Mouse (Mus musculus) liver, embryonic 14.5 days (tissue): ENCODE measurements around the gene Trit1. TPM values are rescaled to one million over a fixed set of nuclear protein-coding genes. Genes with fewer than 3 reads are reported as not detected.

Source experiments
- ATAC-seq: fragments of 200-750 bp; cut with Nextera tagmentation; 2 replicates; pipeline ENCODE4 v1.8.0; 2017; ENCODE audit warnings: moderate number of reproducible peaks, mild to moderate bottlenecking, moderate library complexity; ENCODE audit not compliant: insufficient read depth
- DNase-seq, 3 experiments: peaks; one replicate each; pipeline ENCODE4 v3.0.0-alpha.2; 2012 to 2013; ENCODE audit warnings: low read depth in 3 of 3, low spot score in 3 of 3
- H3K27ac ChIP-seq: fragments of 300-500 bp; sonication (generic); 2 replicates; pipeline ENCODE4 v1.5.1; 2014; ENCODE audit warnings: moderate library complexity, mild to moderate bottlenecking, control low read depth, inconsistent platforms
- H3K27me3 ChIP-seq: fragments of 300-500 bp; sonication (generic); 2 replicates; pipeline ENCODE4 v1.6.1; 2014; ENCODE audit warnings: mild to moderate bottlenecking, low read length, moderate library complexity; ENCODE audit not compliant: control insufficient read depth, insufficient read depth
- H3K36me3 ChIP-seq: fragments of 300-500 bp; sonication (generic); replicated peaks from 2 replicates; pipeline ENCODE4 v1.6.1; 2014; ENCODE audit warnings: low read depth; ENCODE audit not compliant: control insufficient read depth, insufficient read depth
- H3K4me1 ChIP-seq, 2 experiments: fragments of 200-500 bp in 1 of 2; fragments of 300-500 bp in 1 of 2; sonication (generic) in 1 of 2; replicated peaks; 2 replicates each; pipeline ENCODE4 v1.6.1; 2012 to 2014; ENCODE audit warnings: antibody characterized with exemption in 1 of 2, inconsistent platforms in 1 of 2, low read length in 1 of 2; ENCODE audit not compliant: control insufficient read depth in 2 of 2, insufficient read depth in 2 of 2
- H3K4me2 ChIP-seq: fragments of 300-500 bp; sonication (generic); 2 replicates; pipeline ENCODE4 v1.6.1; 2014; ENCODE audit warnings: low read depth, mild to moderate bottlenecking, control low read depth, moderate library complexity
- H3K4me3 ChIP-seq, 2 experiments: fragments of 200-500 bp in 1 of 2; fragments of 300-500 bp in 1 of 2; sonication (generic) in 1 of 2; 2 replicates each; pipeline ENCODE4 v1.5.1; 2012 to 2014; ENCODE audit warnings: low read depth in 2 of 2, low read length in 2 of 2, mild to moderate bottlenecking in 2 of 2, control low read depth in 1 of 2, inconsistent platforms in 1 of 2, moderate library complexity in 1 of 2; ENCODE audit not compliant: insufficient read depth in 1 of 2
- H3K9ac ChIP-seq: fragments of 300-500 bp; sonication (generic); replicated peaks from 2 replicates; pipeline ENCODE4 v1.6.1; 2014; ENCODE audit warnings: mild to moderate bottlenecking, control low read depth, moderate library complexity
- H3K9me3 ChIP-seq: fragments of 300-500 bp; sonication (generic); 2 replicates; pipeline ENCODE4 v1.6.1; 2016; ENCODE audit warnings: low read length, mixed read lengths; ENCODE audit not compliant: control insufficient read depth
- CTCF ChIP-seq: IDR thresholded peaks from 2 replicates; pipeline ENCODE4 v1.5.1; 2016; ENCODE audit warnings: antibody characterized with exemption, low read depth, control low read depth
- EP300 ChIP-seq: IDR thresholded peaks from 2 replicates; pipeline ENCODE4 v1.6.1; 2016; ENCODE audit warnings: antibody characterized with exemption, low read depth
- WGBS: fragments of 180-500 bp; shearing (Covaris S2); extraction: QIAGEN DNeasy Blood & Tissue Kit; methylation state at CpG from one replicate; pipeline ENCODE4 v1.1.7; 2014; ENCODE audit not compliant: insufficient replicate concordance; 5-methylcytosine and 5-hydroxymethylcytosine counted together
- polyA plus RNA-seq, 2 experiments: library from polyadenylated mRNA; depleted of rRNA in 1 of 2; stranded (reverse) in 1 of 2; unstranded in 1 of 2; fragments of >200 nt; fragmentation: Nextera tagmentation in 1 of 2; extraction: Ambion mirVana in 1 of 2; gene quantifications; 2 replicates each; pipeline versions ENCODE4 v1.2.1 to v1.2.3; 2012 to 2014

The Trit1 gene
- polyA plus RNA-seq, 2 experiments = 3.7 to 5.2 TPM

DNA sequence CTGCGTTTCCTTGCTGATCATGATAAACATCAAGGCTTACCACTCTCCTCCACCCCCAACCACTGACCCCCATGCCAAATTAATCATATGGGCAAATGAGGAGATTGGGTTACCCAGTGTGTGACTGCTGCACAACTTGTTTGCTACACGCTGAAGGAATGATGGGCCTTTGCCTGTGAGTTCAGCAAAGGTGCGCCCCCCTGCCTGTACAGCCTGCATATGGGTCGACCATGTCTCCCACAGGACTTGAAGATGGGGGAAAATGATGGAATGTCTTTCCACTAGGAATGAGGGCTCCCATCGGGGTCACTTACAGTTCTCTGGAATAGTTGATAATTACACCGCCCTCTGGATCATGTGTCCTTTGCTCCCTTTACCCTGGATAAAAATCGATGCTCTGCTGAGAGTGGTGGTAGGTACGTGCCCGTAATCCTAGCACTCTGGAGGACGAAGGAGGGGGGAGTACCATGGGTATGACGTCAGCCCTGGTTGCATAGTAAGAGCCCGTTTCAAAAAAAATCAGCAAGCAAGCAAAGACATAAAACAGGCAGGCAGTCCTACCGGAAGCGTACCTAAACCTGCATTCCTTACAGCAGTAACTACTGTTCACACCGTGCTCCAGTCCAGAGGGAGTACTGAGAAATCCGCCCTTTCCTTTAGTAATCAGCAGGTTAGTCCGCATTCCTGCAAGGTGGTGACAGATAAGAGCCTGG, 76.8 kb downstream of the Trit1 start:
- Histone ChIP-seq H3K36me3 (no peaks in the 10 kb centered on the region), H3K4me1 (peaks cover 0 to 3% of the 10 kb centered on the region in 2 experiments; a peak in 1 of 4 replicates), H3K9me3 (no peaks in the 10 kb centered on the region), H3K4me3 (no peak overlapping the region), H3K4me2 (no peak overlapping the region), H3K27me3 (no peaks in the 10 kb centered on the region), H3K27ac (no peak overlapping the region), H3K9ac (no peak overlapping the region)
- 40% methylated on average over 17 of the region's 17 CpGs for WGBS
- no peak for DNase-seq
- ATAC-seq = peak; percentile 66
- TF ChIP-seq CTCF (no peak), EP300 (no peak)

- no peaks in the 10 kb centered on the region for H3K9me3 ChIP-seq
- 48% methylated on average over 8 of the region's 9 CpGs for WGBS
- ATAC-seq = no peak
- TF ChIP-seq CTCF (no peak), EP300 (no peak)
- no peaks in the 10 kb centered on the region for H3K36me3 ChIP-seq
- peaks cover 0 to 3% of the 10 kb centered on the region in 2 experiments; a peak in 1 of 4 replicates for H3K4me1 ChIP-seq
- no peaks in the 10 kb centered on the region for H3K27me3 ChIP-seq
- H3K4me2 ChIP-seq = no peak overlapping the region
- no peak overlapping the region for H3K4me3 ChIP-seq
- no peak overlapping the region for H3K9ac ChIP-seq
- DNase-seq = no peak
- no peak overlapping the region for H3K27ac ChIP-seq
Measured at GRCm38 (mm10) chr4:123093869-123094268, 77.5 kb downstream of the Trit1 start.

Other genes starting within 250 kb of the Trit1 start
- gene Ppt1, start 180.4 kb upstream of the Trit1 start, polyA plus RNA-seq (2012; rRNA removed) = 6.9 and 10.4 TPM in 2 replicates
- 17.6 and 17.9 TPM in 2 replicates for gene Ppt1, start 180.4 kb upstream of the Trit1 start, polyA plus RNA-seq (2014; fragmentation: Nextera tagmentation; extraction: Ambion mirVana)
- gene Cap1, start 130.5 kb upstream of the Trit1 start, polyA plus RNA-seq (2012; rRNA removed) = 24.2 and 28.3 TPM in 2 replicates
- 26.8 and 27.3 TPM in 2 replicates for gene Cap1, start 130.5 kb upstream of the Trit1 start, polyA plus RNA-seq (2014; fragmentation: Nextera tagmentation; extraction: Ambion mirVana)
- 0.03 and 0.08 TPM in 2 replicates for gene Mfsd2a, start 55.4 kb upstream of the Trit1 start, polyA plus RNA-seq (2012; rRNA removed)
- 0.22 TPM in 1 of 2 replicates, not detected in the other for gene Mfsd2a, start 55.4 kb upstream of the Trit1 start, polyA plus RNA-seq (2014; fragmentation: Nextera tagmentation; extraction: Ambion mirVana)
- 0.37 and 0.53 TPM in 2 replicates for gene Mycl, start 20.9 kb upstream of the Trit1 start, polyA plus RNA-seq (2012; rRNA removed)
- 0.44 and 0.52 TPM in 2 replicates for gene Mycl, start 20.9 kb upstream of the Trit1 start, polyA plus RNA-seq (2014; fragmentation: Nextera tagmentation; extraction: Ambion mirVana)
- gene Bmp8b, start 88.6 kb downstream of the Trit1 start, polyA plus RNA-seq (2012; rRNA removed) = 0.22 and 0.24 TPM in 2 replicates
- 0.24 and 0.35 TPM in 2 replicates for gene Bmp8b, start 88.6 kb downstream of the Trit1 start, polyA plus RNA-seq (2014; fragmentation: Nextera tagmentation; extraction: Ambion mirVana)
- gene Oxct2b, start 99.7 kb downstream of the Trit1 start, polyA plus RNA-seq (2012; rRNA removed) = not detected in 2 replicates
- gene Oxct2b, start 99.7 kb downstream of the Trit1 start, polyA plus RNA-seq (2014; fragmentation: Nextera tagmentation; extraction: Ambion mirVana) = not detected in 2 replicates
- gene Ppie, start 123.4 kb downstream of the Trit1 start, polyA plus RNA-seq (2012; rRNA removed) = 16.1 and 21.5 TPM in 2 replicates
- 38.2 and 39.5 TPM in 2 replicates for gene Ppie, start 123.4 kb downstream of the Trit1 start, polyA plus RNA-seq (2014; fragmentation: Nextera tagmentation; extraction: Ambion mirVana)
- gene Hpcal4, start 166.6 kb downstream of the Trit1 start, polyA plus RNA-seq (2012; rRNA removed) = 0.03 TPM in 1 of 2 replicates, not detected in the other
- not detected in 2 replicates for gene Hpcal4, start 166.6 kb downstream of the Trit1 start, polyA plus RNA-seq (2014; fragmentation: Nextera tagmentation; extraction: Ambion mirVana)
- gene Nt5c1a, start 184.9 kb downstream of the Trit1 start, polyA plus RNA-seq (2012; rRNA removed) = not detected in 2 replicates
- not detected in 2 replicates for gene Nt5c1a, start 184.9 kb downstream of the Trit1 start, polyA plus RNA-seq (2014; fragmentation: Nextera tagmentation; extraction: Ambion mirVana)
- gene Heyl, start 217.0 kb downstream of the Trit1 start, polyA plus RNA-seq (2012; rRNA removed) = 0.29 and 0.42 TPM in 2 replicates
- gene Heyl, start 217.0 kb downstream of the Trit1 start, polyA plus RNA-seq (2014; fragmentation: Nextera tagmentation; extraction: Ambion mirVana) = 0.46 and 0.62 TPM in 2 replicates
- 209 and 244 TPM in 2 replicates for gene Pabpc4, start 245.8 kb downstream of the Trit1 start, polyA plus RNA-seq (2012; rRNA removed)
- 101 and 112 TPM in 2 replicates for gene Pabpc4, start 245.8 kb downstream of the Trit1 start, polyA plus RNA-seq (2014; fragmentation: Nextera tagmentation; extraction: Ambion mirVana)